Mouse (Mus musculus) neural tube, embryonic 14.5 days (tissue): ENCODE results near the gene Pdss2. TPM values are rescaled to one million over a fixed set of nuclear protein-coding genes. Genes with fewer than 3 reads are reported as not detected.

Source experiments
- ATAC-seq: fragments of 200-750 bp; cut with Nextera tagmentation; 2 replicates; pipeline ENCODE4 v1.8.0; 2017; ENCODE audit warnings: low read depth, mild to moderate bottlenecking, moderate TSS enrichment, moderate library complexity
- H3K27ac ChIP-seq: fragments of 300-500 bp; sonication (generic); 2 replicates; pipeline ENCODE4 v1.5.1; 2014; ENCODE audit warnings: low read depth, mild to moderate bottlenecking, control low read depth, low read length, moderate library complexity, mixed read lengths
- H3K27me3 ChIP-seq: fragments of 300-500 bp; sonication (generic); 2 replicates; pipeline ENCODE4 v1.6.1; 2014; ENCODE audit warnings: low read length; ENCODE audit not compliant: control insufficient read depth, insufficient read depth
- H3K36me3 ChIP-seq: fragments of 300-500 bp; sonication (generic); 2 replicates; pipeline ENCODE4 v1.6.1; 2014; ENCODE audit warnings: low read length, mixed read lengths; ENCODE audit not compliant: control insufficient read depth, insufficient read depth
- H3K4me1 ChIP-seq: fragments of 300-500 bp; sonication (generic); 2 replicates; pipeline ENCODE4 v1.6.1; 2014; ENCODE audit warnings: low read length; ENCODE audit not compliant: control insufficient read depth, insufficient read depth
- H3K4me2 ChIP-seq: fragments of 300-500 bp; sonication (generic); 2 replicates; pipeline ENCODE4 v1.6.1; 2014; ENCODE audit warnings: mild to moderate bottlenecking, low read depth, low read length, control low read depth
- H3K4me3 ChIP-seq: fragments of 300-500 bp; sonication (generic); 2 replicates; pipeline ENCODE4 v1.5.1; 2014; ENCODE audit warnings: low read depth, low read length, control low read depth, mixed read lengths
- H3K9ac ChIP-seq: fragments of 300-500 bp; sonication (generic); replicated peaks from 2 replicates; pipeline ENCODE4 v1.6.1; 2014; ENCODE audit warnings: low read depth, mild to moderate bottlenecking, control low read depth, low read length, mixed read lengths
- H3K9me3 ChIP-seq: fragments of 300-500 bp; sonication (generic); 2 replicates; pipeline ENCODE4 v1.6.1; 2016; ENCODE audit warnings: low read length; ENCODE audit not compliant: control insufficient read depth
- WGBS: fragments of 180-500 bp; shearing (Covaris S2); extraction: QIAGEN DNeasy Blood & Tissue Kit; methylation state at CpG from one replicate; pipeline ENCODE4 v1.1.7; 2014; 5-methylcytosine and 5-hydroxymethylcytosine counted together
- polyA plus RNA-seq: library from polyadenylated mRNA; unstranded; fragments of >200 nt; fragmentation: Nextera tagmentation; extraction: Ambion mirVana; gene quantifications from 2 replicates; pipeline ENCODE4 v1.2.1, GENCODE M21; 2014

The Pdss2 gene
- polyA plus RNA-seq, 1 experiment from 2014 or later, result 17.3 TPM

- Histone ChIP-seq H3K4me1 (no peaks in the 10 kb centered on the region), H3K27me3 (no peaks in the 10 kb centered on the region), H3K4me2 (no peak overlapping the region), H3K4me3 (no peak overlapping the region), H3K9me3 (no peaks in the 10 kb centered on the region), H3K36me3 (no peaks in the 10 kb centered on the region), H3K27ac (no peak overlapping the region), H3K9ac (no peak overlapping the region)
- 95% methylated on average over 2 of the region's 2 CpGs for WGBS
- no peak for ATAC-seq
Observed at GRCm38 (mm10) chr10:43466223-43466622, 244.9 kb downstream of the Pdss2 start.

- WGBS, result 35% methylated on average over 13 of the region's 13 CpGs
Observed at GRCm38 (mm10) chr10:43467659-43468058, 246.4 kb downstream of the Pdss2 start.

GRCm38 (mm10) chr10:43468293-43468692 is 247.0 kb downstream of the Pdss2 start:
- H3K9ac ChIP-seq, result no peak overlapping the region
- ATAC-seq, result no peak
- H3K36me3 ChIP-seq, result no peaks in the 10 kb centered on the region
- no peak overlapping the region for H3K27ac ChIP-seq
- no peaks in the 10 kb centered on the region for H3K27me3 ChIP-seq
- H3K4me3 ChIP-seq, result no peak overlapping the region
- H3K9me3 ChIP-seq, result no peaks in the 10 kb centered on the region
- no peak overlapping the region for H3K4me2 ChIP-seq
- WGBS, result 92% methylated on average over 6 of the region's 6 CpGs
- no peaks in the 10 kb centered on the region for H3K4me1 ChIP-seq

More at GRCm38 (mm10) chr10:43467659-43468058, 246.4 kb downstream of the Pdss2 start:
- H3K27me3 ChIP-seq, result no peaks in the 10 kb centered on the region
- no peaks in the 10 kb centered on the region for H3K4me1 ChIP-seq
- no peak overlapping the region for H3K9ac ChIP-seq
- no peak for ATAC-seq
- H3K27ac ChIP-seq, result no peak overlapping the region
- H3K4me2 ChIP-seq, result no peak overlapping the region
- H3K36me3 ChIP-seq, result no peaks in the 10 kb centered on the region
- H3K9me3 ChIP-seq, result no peaks in the 10 kb centered on the region
- no peak overlapping the region for H3K4me3 ChIP-seq

GRCm38 (mm10) chr10:43475376-43475775 is 254.1 kb downstream of the Pdss2 start:
- Histone ChIP-seq H3K4me2 (no peak overlapping the region), H3K9me3 (no peaks in the 10 kb centered on the region), H3K27ac (no peak overlapping the region), H3K36me3 (no peaks in the 10 kb centered on the region), H3K4me3 (no peak overlapping the region), H3K9ac (no peak overlapping the region), H3K4me1 (peaks cover 11% of the 10 kb centered on the region; the same call in 1 of the 2 replicates), H3K27me3 (no peaks in the 10 kb centered on the region)
- no peak for ATAC-seq
- WGBS, result 58% methylated on average over 4 of the region's 4 CpGs

- Histone ChIP-seq H3K4me2 (peak overlapping the region; percentile 98), H3K36me3 (no peaks in the 10 kb centered on the region), H3K27me3 (no peaks in the 10 kb centered on the region), H3K9ac (0 out of 2 replicates have a peak overlapping the region, but pooled peaks have one; percentile 5), H3K9me3 (no peaks in the 10 kb centered on the region), H3K4me1 (peaks cover 15% of the 10 kb centered on the region; the same call in 1 of the 2 replicates), H3K27ac (0 out of 2 replicates have a peak overlapping the region, but pooled peaks have one; percentile 95), H3K4me3 (peak overlapping the region; percentile 92)
- 1% methylated on average over 9 of the region's 9 CpGs for WGBS
- ATAC-seq, result no peak
Observed at GRCm38 (mm10) chr10:43477459-43477858, 256.2 kb downstream of the Pdss2 start.

- peak overlapping the region; percentile 92 for H3K4me3 ChIP-seq
- H3K27me3 ChIP-seq, result no peaks in the 10 kb centered on the region
- WGBS, result under 1% methylated on average over 42 of the region's 42 CpGs
- no peaks in the 10 kb centered on the region for H3K36me3 ChIP-seq
- H3K27ac ChIP-seq, result peak overlapping the region; percentile 95
- no peaks in the 10 kb centered on the region for H3K9me3 ChIP-seq
- peak; percentile 28 for ATAC-seq
- peak overlapping the region; percentile 97 for H3K9ac ChIP-seq
- H3K4me2 ChIP-seq, result peak overlapping the region; percentile 98
- H3K4me1 ChIP-seq, result peaks cover 15% of the 10 kb centered on the region; the same call in 1 of the 2 replicates
Observed at GRCm38 (mm10) chr10:43477865-43478681, 256.8 kb downstream of the Pdss2 start.

- H3K36me3 ChIP-seq, result no peaks in the 10 kb centered on the region
- 0% methylated on average over 33 of the region's 101 CpGs for WGBS
- H3K27ac ChIP-seq, result peak within 1 kb of the TSS; percentile 95
- peak within 1 kb of the TSS; percentile 97 for H3K9ac ChIP-seq
- peak within 1 kb of the TSS; percentile 98 for H3K4me2 ChIP-seq
- peak; percentile 72 for ATAC-seq
- peak within 1 kb of the TSS; percentile 92 for H3K4me3 ChIP-seq
- H3K4me1 ChIP-seq, result peaks cover 20% of the 10 kb centered on the region; the same call in 1 of the 2 replicates
- H3K9me3 ChIP-seq, result no peaks in the 10 kb centered on the region
- no peaks in the 10 kb centered on the region for H3K27me3 ChIP-seq
Observed at GRCm38 (mm10) chr10:43478751-43479435, 257.6 kb downstream of the Pdss2 start, which contains the start of gene Bend3. Gene Bend3 (plus strand): TSS chr10:43478831.

GRCm38 (mm10) chr10:43479436-43480157 is 258.3 kb downstream of the Pdss2 start:
- no peaks in the 10 kb centered on the region for H3K9me3 ChIP-seq
- peak overlapping the region; percentile 92 for H3K4me3 ChIP-seq
- H3K4me2 ChIP-seq, result peak overlapping the region; percentile 98
- ATAC-seq, result peak; percentile 88
- no peaks in the 10 kb centered on the region for H3K36me3 ChIP-seq
- H3K27ac ChIP-seq, result peak overlapping the region; percentile 95
- H3K27me3 ChIP-seq, result no peaks in the 10 kb centered on the region
- H3K4me1 ChIP-seq, result peaks cover 20% of the 10 kb centered on the region; the same call in 1 of the 2 replicates
- peak overlapping the region; percentile 97 for H3K9ac ChIP-seq
- under 1% methylated on average over 78 of the region's 103 CpGs for WGBS
